Mouse (Mus musculus): ENCODE results near the gene Csrnp3. TPM values are rescaled to one million over a fixed set of nuclear protein-coding genes. Genes with fewer than 3 reads are reported as not detected.

Csrnp3 gene
- polyA plus RNA-seq, 1 experiment from 2014 or later: 0.40 TPM

- 44% methylated on average over 4 of the region's 4 CpGs for WGBS
- Histone ChIP-seq H3K4me3 (no peak overlapping the region), H3K4me1 (no peaks in the 10 kb centered on the region), H3K9ac (no peak overlapping the region), H3K27me3 (no peaks in the 10 kb centered on the region), H3K4me2 (no peak overlapping the region), H3K36me3 (no peaks in the 10 kb centered on the region), H3K27ac (no peak overlapping the region), H3K9me3 (no peaks in the 10 kb centered on the region)
- no peak for ATAC-seq (ENCODE audit: borderline replicate concordance, extremely low read depth, low FRiP score, low TSS enrichment)
Observed at GRCm38 (mm10) chr2:65963420-65963819, 117.9 kb downstream of the Csrnp3 start.

- ATAC-seq (ENCODE audit: borderline replicate concordance, extremely low read depth, low FRiP score, low TSS enrichment): no peak
- H3K27me3 ChIP-seq: no peaks in the 10 kb centered on the region
- WGBS: 40% methylated on average over 4 of the region's 4 CpGs
Observed at GRCm38 (mm10) chr2:65968810-65969209, 123.2 kb downstream of the Csrnp3 start.

DNA sequence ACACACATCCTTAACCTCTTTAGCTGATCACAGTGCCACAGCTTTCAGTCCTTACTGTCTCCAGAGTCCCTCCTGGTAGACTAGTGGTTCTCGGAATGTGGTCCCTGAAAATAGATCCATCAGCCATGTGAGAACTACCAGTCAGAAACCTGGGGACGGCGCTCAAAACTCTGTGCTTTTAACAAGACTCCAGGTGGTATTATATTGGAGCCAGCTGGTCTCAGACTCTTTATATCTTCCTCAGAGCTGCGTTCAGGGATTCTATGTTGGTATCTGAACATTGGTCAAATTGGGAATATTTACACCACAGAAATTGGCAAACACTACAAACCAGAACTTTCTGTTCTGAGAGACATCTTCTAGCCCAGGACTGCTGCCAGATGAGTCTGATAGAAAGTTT is 128.3 kb downstream of the Csrnp3 start:
- H3K4me1 ChIP-seq: no peaks in the 10 kb centered on the region
- no peak for ATAC-seq (ENCODE audit: borderline replicate concordance, extremely low read depth, low FRiP score, low TSS enrichment)
- no peaks in the 10 kb centered on the region for H3K27me3 ChIP-seq
- no peak overlapping the region for H3K27ac ChIP-seq
- no peak overlapping the region for H3K9ac ChIP-seq
- 80% methylated on average over 4 of the region's 4 CpGs for WGBS
- no peaks in the 10 kb centered on the region for H3K9me3 ChIP-seq
- no peaks in the 10 kb centered on the region for H3K36me3 ChIP-seq
- H3K4me3 ChIP-seq: no peak overlapping the region
- no peak overlapping the region for H3K4me2 ChIP-seq

More at GRCm38 (mm10) chr2:65968810-65969209, 123.2 kb downstream of the Csrnp3 start:
- Histone ChIP-seq H3K36me3 (no peaks in the 10 kb centered on the region), H3K4me1 (no peaks in the 10 kb centered on the region), H3K27ac (no peak overlapping the region), H3K4me2 (no peak overlapping the region), H3K9me3 (no peaks in the 10 kb centered on the region), H3K9ac (no peak overlapping the region), H3K4me3 (no peak overlapping the region)

GRCm38 (mm10) chr2:65975383-65975782 is 129.8 kb downstream of the Csrnp3 start:
- H3K27ac ChIP-seq: no peak overlapping the region
- no peaks in the 10 kb centered on the region for H3K27me3 ChIP-seq
- H3K4me3 ChIP-seq: no peak overlapping the region
- 0 out of 2 replicates have a peak, but pooled peaks cover 5% of the 10 kb centered on the region for H3K4me1 ChIP-seq
- H3K4me2 ChIP-seq: no peak overlapping the region
- H3K36me3 ChIP-seq: no peaks in the 10 kb centered on the region
- 83% methylated on average over 5 of the region's 5 CpGs for WGBS
- H3K9me3 ChIP-seq: no peaks in the 10 kb centered on the region
- H3K9ac ChIP-seq: no peak overlapping the region
- no peak for ATAC-seq (ENCODE audit: borderline replicate concordance, extremely low read depth, low FRiP score, low TSS enrichment)

- H3K4me3 ChIP-seq: no peak overlapping the region
- 0 out of 2 replicates have a peak overlapping the region, but pooled peaks have one; percentile 10 for H3K4me2 ChIP-seq
- H3K27me3 ChIP-seq: no peaks in the 10 kb centered on the region
Observed at GRCm38 (mm10) chr2:65979338-65980053, 133.9 kb downstream of the Csrnp3 start.

GRCm38 (mm10) chr2:65981470-65981869 is 135.9 kb downstream of the Csrnp3 start:
- no peaks in the 10 kb centered on the region for H3K27me3 ChIP-seq
- no peak for ATAC-seq (ENCODE audit: borderline replicate concordance, extremely low read depth, low FRiP score, low TSS enrichment)
- WGBS: 77% methylated on average over 6 of the region's 6 CpGs

More at GRCm38 (mm10) chr2:65979338-65980053, 133.9 kb downstream of the Csrnp3 start:
- WGBS: 48% methylated on average over 17 of the region's 17 CpGs
- no peak overlapping the region for H3K27ac ChIP-seq
- no peak overlapping the region for H3K9ac ChIP-seq
- 0 out of 2 replicates have a peak, but pooled peaks cover 5% of the 10 kb centered on the region for H3K4me1 ChIP-seq
- H3K36me3 ChIP-seq: no peaks in the 10 kb centered on the region
- H3K9me3 ChIP-seq: no peaks in the 10 kb centered on the region
- ATAC-seq (ENCODE audit: borderline replicate concordance, extremely low read depth, low FRiP score, low TSS enrichment): peak; percentile 53; the same call in 1 of the 2 replicates

DNA sequence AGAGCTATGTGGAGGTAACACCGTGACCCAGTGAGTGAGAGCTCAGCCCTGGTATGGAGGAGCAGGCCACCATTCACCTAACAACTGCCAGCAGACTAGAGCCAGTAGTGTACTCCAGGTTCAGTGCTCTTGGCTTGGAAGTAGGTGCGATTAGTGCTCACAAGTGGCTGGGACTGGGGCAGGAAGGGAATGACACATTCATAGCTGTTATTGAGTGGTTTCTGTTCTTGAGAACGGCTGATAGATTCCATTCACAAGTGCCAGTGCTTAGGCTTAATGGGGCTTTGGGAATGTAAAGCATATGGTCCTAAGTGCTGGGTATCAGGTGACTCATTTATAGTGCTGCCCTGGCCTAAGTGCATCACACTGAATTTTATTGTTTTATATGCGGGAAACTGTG is 136.4 kb downstream of the Csrnp3 start:
- H3K27me3 ChIP-seq: no peaks in the 10 kb centered on the region
- no peaks in the 10 kb centered on the region for H3K9me3 ChIP-seq
- peak; percentile 90 for ATAC-seq (ENCODE audit: borderline replicate concordance, extremely low read depth, low FRiP score, low TSS enrichment)
- H3K4me3 ChIP-seq: no peak overlapping the region
- no peak overlapping the region for H3K27ac ChIP-seq
- H3K4me1 ChIP-seq: 0 out of 2 replicates have a peak, but pooled peaks cover 5% of the 10 kb centered on the region
- H3K9ac ChIP-seq: no peak overlapping the region
- 35% methylated on average over 4 of the region's 4 CpGs for WGBS
- no peaks in the 10 kb centered on the region for H3K36me3 ChIP-seq
- H3K4me2 ChIP-seq: no peak overlapping the region

More at GRCm38 (mm10) chr2:65981470-65981869, 135.9 kb downstream of the Csrnp3 start:
- H3K36me3 ChIP-seq: no peaks in the 10 kb centered on the region
- H3K27ac ChIP-seq: no peak overlapping the region
- no peaks in the 10 kb centered on the region for H3K9me3 ChIP-seq
- H3K4me3 ChIP-seq: no peak overlapping the region
- H3K4me2 ChIP-seq: no peak overlapping the region
- no peak overlapping the region for H3K9ac ChIP-seq
- 0 out of 2 replicates have a peak, but pooled peaks cover 5% of the 10 kb centered on the region for H3K4me1 ChIP-seq

DNA sequence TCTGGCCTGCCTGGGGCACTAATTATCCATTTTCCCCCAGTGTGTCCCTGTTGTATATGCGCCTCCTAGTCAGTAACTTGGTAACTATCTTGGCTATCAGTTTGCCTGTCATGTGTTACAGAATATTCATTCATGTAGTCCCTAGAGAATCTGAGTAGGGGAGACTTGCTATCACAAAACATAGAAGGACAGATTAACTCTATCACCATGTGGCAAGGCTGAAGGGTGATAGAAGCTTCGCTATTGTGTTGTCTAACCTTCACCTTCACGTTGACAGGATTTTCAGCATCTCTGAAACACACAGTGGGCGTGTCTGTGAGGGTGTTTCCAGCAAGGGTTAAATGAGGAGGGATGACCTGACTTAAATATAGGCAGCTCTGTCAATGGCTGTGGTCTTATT is 140.1 kb downstream of the Csrnp3 start:
- WGBS: 77% methylated on average over 4 of the region's 4 CpGs
- H3K27me3 ChIP-seq: no peaks in the 10 kb centered on the region
- no peaks in the 10 kb centered on the region for H3K36me3 ChIP-seq
- no peak overlapping the region for H3K4me2 ChIP-seq
- no peak for ATAC-seq (ENCODE audit: borderline replicate concordance, extremely low read depth, low FRiP score, low TSS enrichment)
- H3K9me3 ChIP-seq: no peaks in the 10 kb centered on the region
- no peak overlapping the region for H3K4me3 ChIP-seq
- no peak overlapping the region for H3K27ac ChIP-seq
- H3K4me1 ChIP-seq: no peaks in the 10 kb centered on the region
- H3K9ac ChIP-seq: no peak overlapping the region

DNA sequence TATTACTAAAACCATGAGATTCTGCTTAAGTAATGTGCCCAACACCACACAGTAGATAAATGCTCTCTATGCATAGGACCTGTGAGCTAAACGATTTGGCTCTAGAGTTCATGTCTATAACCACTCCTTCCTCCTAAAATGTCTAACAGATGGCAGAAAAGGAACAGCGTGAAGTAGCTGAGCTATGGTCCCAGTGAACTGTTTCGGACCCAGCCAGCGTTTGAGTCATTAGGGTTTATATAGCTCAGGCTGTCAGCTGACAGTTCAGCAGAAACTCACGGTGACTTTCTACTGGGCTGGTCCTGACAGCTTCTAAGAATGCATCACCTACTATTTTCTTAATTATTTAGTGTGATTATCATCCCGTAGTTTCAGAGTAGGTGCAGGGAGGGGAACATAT is 141.5 kb downstream of the Csrnp3 start:
- no peak overlapping the region for H3K4me2 ChIP-seq
- H3K4me3 ChIP-seq: no peak overlapping the region
- H3K36me3 ChIP-seq: no peaks in the 10 kb centered on the region
- H3K9ac ChIP-seq: no peak overlapping the region
- no peak for ATAC-seq (ENCODE audit: borderline replicate concordance, extremely low read depth, low FRiP score, low TSS enrichment)
- no peak overlapping the region for H3K27ac ChIP-seq
- no peaks in the 10 kb centered on the region for H3K9me3 ChIP-seq
- H3K27me3 ChIP-seq: no peaks in the 10 kb centered on the region
- 64% methylated on average over 6 of the region's 6 CpGs for WGBS
- H3K4me1 ChIP-seq: no peaks in the 10 kb centered on the region

GRCm38 (mm10) chr2:65987588-65987987 is 142.0 kb downstream of the Csrnp3 start:
- H3K9ac ChIP-seq: no peak overlapping the region
- no peaks in the 10 kb centered on the region for H3K9me3 ChIP-seq
- H3K4me3 ChIP-seq: no peak overlapping the region
- no peaks in the 10 kb centered on the region for H3K36me3 ChIP-seq
- H3K27me3 ChIP-seq: no peaks in the 10 kb centered on the region
- no peak overlapping the region for H3K4me2 ChIP-seq
- ATAC-seq (ENCODE audit: borderline replicate concordance, extremely low read depth, low FRiP score, low TSS enrichment): no peak
- no peak overlapping the region for H3K27ac ChIP-seq
- 48% methylated on average over 3 of the region's 3 CpGs for WGBS
- H3K4me1 ChIP-seq: no peaks in the 10 kb centered on the region

GRCm38 (mm10) chr2:65988788-65989187 is 143.2 kb downstream of the Csrnp3 start:
- Histone ChIP-seq H3K9ac (no peak overlapping the region), H3K9me3 (no peaks in the 10 kb centered on the region), H3K4me3 (no peak overlapping the region), H3K4me1 (peaks cover 6% of the 10 kb centered on the region; the same call in 1 of the 2 replicates), H3K27me3 (no peaks in the 10 kb centered on the region), H3K27ac (no peak overlapping the region), H3K36me3 (no peaks in the 10 kb centered on the region), H3K4me2 (no peak overlapping the region)
- ATAC-seq (ENCODE audit: borderline replicate concordance, extremely low read depth, low FRiP score, low TSS enrichment): no peak
- 81% methylated on average over 3 of the region's 3 CpGs for WGBS

GRCm38 (mm10) chr2:65990108-65990507 is 144.5 kb downstream of the Csrnp3 start:
- Histone ChIP-seq H3K9ac (no peak overlapping the region), H3K4me2 (no peak overlapping the region), H3K4me1 (peaks cover 9% of the 10 kb centered on the region), H3K36me3 (no peaks in the 10 kb centered on the region), H3K27ac (no peak overlapping the region), H3K9me3 (no peaks in the 10 kb centered on the region), H3K27me3 (no peaks in the 10 kb centered on the region), H3K4me3 (no peak overlapping the region)
- ATAC-seq (ENCODE audit: borderline replicate concordance, extremely low read depth, low FRiP score, low TSS enrichment): no peak
